Mouse (Mus musculus): ENCODE measurements around the gene Zpld1.

GRCm38 (mm10) chr16:55297886-55298285 lies at the start of gene Zpld1:
- TF ChIP-seq CTCF (IDR thresholded peaks at IDR 0.05; ENCODE audit: control insufficient read depth, insufficient read depth, insufficient read length) = no peak
- no peak for TF ChIP-seq USF1 (IDR thresholded peaks at IDR 0.05; ENCODE audit: low read depth)
- no peak for TF ChIP-seq MAX (IDR thresholded peaks at IDR 0.05)
